Mouse (Mus musculus): ENCODE measurements at regions not wholly inside any gene's neighbourhood (a gene's known extent, or its start where the extent isn't known, plus 50 kb on each side); places are given as distances from the start of the nearest gene placed in this dataset.

DNA sequence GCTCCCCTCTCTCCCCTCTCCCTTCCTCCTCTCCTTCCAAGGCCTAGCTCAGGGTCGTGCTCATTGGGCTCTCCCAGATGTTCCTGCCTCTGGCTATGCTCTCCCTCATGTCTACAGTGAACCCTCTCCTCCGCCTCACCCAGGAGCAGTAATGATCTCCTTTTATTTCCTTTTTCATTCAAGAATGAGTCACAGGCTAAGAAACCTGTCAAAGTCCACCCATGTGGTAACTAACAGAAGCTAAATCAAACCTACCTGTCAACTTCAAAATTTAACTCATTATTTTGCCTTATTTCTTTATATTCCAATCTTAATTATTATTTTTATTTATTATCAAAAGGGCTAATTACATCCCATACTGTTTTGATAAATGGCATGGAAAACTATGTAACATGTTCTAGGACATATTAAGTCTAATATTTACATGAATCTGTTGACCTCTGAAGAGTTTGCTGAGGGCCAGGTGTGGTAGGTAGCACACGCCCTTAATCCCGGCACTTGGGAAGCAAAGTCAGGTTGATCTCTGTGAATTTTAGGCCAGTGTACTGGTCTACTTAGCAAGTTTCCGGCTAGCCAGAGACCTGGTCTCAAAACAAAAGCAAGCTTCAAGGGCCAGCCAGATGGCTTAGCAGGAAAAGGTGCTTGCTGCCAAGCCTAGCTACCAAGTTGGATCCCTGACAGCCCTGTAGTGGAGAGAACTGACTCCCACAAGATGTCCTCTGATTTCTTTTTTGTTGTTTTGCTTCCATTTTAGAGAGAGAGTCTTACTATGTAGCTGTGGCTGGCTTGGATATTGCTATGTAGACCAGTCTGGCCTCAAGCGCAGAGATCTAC is 51.9 kb upstream of the Slc16a1 start:
- no peak overlapping the region for H3K9ac ChIP-seq
- no peaks in the 10 kb centered on the region for H3K27me3 ChIP-seq (replicated peaks)
- no peak for ATAC-seq (ENCODE audit: insufficient read depth, low FRiP score, low read depth)
- WGBS, result 75% methylated on average over 6 of the region's 6 CpGs
- H3K36me3 ChIP-seq, result no peaks in the 10 kb centered on the region
- H3K9me3 ChIP-seq, result no peaks in the 10 kb centered on the region
- peak overlapping the region; percentile 57; the same call in 1 of the 2 replicates for H3K27ac ChIP-seq
- H3K4me3 ChIP-seq (replicated peaks), result no peak overlapping the region
- H3K4me1 ChIP-seq, result no peaks in the 10 kb centered on the region
- no peak overlapping the region for H3K4me2 ChIP-seq

DNA sequence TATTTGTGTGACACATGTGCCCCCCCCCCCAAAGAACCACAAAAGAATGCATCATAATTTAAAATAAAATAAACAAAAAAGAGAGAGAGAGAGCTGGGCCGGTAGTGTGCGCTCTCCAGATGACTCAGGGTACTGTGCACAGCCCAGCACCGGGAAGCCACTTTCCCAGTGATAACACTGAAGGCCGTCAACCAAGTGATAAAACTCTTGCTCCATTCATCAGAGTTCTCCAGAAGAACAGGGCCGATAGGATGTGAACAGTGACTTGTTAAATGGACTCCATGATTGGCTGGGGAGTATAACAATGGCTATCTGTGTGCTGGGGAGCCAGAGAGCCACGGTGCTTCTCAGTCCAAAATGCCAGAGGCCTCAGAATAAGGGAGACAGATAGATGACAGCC is 53.2 kb upstream of the Slc16a1 start:
- ATAC-seq (ENCODE audit: insufficient read depth, low FRiP score, low read depth), result no peak
- H3K4me3 ChIP-seq (replicated peaks), result no peak overlapping the region
- no peak overlapping the region for H3K9ac ChIP-seq
- no peaks in the 10 kb centered on the region for H3K27me3 ChIP-seq (replicated peaks)
- 37% methylated on average over 6 of the region's 6 CpGs for WGBS
- no peaks in the 10 kb centered on the region for H3K36me3 ChIP-seq
- H3K27ac ChIP-seq, result no peak overlapping the region
- no peak overlapping the region for H3K4me2 ChIP-seq
- H3K9me3 ChIP-seq, result no peaks in the 10 kb centered on the region
- H3K4me1 ChIP-seq, result no peaks in the 10 kb centered on the region

DNA sequence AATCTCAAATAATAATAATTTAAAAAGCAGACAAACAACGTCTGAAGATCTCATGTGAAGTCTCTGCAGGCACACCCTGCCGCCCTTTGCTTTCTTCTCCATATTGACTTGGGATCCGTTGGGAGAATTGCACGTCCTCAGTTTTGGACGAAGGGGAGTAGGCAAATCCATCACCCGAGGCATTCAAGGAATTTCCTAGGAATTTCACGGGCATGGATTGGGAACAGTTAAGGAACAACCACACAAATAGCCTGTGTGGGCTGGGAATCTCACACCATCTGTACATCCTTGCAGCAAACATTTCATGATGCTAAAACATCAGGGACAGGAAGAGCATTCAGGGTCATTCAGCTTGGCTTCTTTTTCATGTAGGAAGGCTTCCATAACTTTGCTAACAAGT is 55.2 kb upstream of the Slc16a1 start:
- no peaks in the 10 kb centered on the region for H3K27me3 ChIP-seq (replicated peaks)
- H3K4me3 ChIP-seq (replicated peaks), result no peak overlapping the region
- no peak overlapping the region for H3K9ac ChIP-seq
- no peaks in the 10 kb centered on the region for H3K4me1 ChIP-seq
- H3K4me2 ChIP-seq, result no peak overlapping the region
- no peaks in the 10 kb centered on the region for H3K9me3 ChIP-seq
- WGBS, result 42% methylated on average over 7 of the region's 7 CpGs
- H3K27ac ChIP-seq, result no peak overlapping the region
- H3K36me3 ChIP-seq, result no peaks in the 10 kb centered on the region
- ATAC-seq (ENCODE audit: insufficient read depth, low FRiP score, low read depth), result no peak

DNA sequence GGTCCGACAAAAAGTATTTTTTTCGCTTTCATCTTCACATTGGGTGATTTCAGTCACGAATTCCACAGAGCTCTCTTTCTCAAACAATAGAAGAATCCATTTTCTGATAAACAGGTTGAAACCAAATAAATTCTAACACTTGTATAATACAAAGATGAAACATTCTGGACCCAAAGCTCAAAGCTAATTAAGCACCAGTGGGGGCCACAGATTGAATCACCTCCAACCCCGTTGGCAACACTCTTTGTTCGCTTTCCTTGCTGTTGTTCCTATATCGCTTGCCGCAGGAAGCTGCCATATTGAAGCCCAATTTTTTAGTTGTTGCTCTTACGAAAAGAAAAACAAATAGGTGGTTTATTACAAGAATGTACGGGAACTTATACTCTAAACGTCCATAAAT is 55.9 kb upstream of the Slc16a1 start:
- no peak for ATAC-seq (ENCODE audit: insufficient read depth, low FRiP score, low read depth)
- no peaks in the 10 kb centered on the region for H3K4me1 ChIP-seq
- no peak overlapping the region for H3K4me3 ChIP-seq (replicated peaks)
- H3K9me3 ChIP-seq, result no peaks in the 10 kb centered on the region
- H3K36me3 ChIP-seq, result no peaks in the 10 kb centered on the region
- H3K27me3 ChIP-seq (replicated peaks), result no peaks in the 10 kb centered on the region
- H3K9ac ChIP-seq, result no peak overlapping the region
- no peak overlapping the region for H3K27ac ChIP-seq
- no peak overlapping the region for H3K4me2 ChIP-seq
- WGBS, result 92% methylated on average over 10 of the region's 10 CpGs

DNA sequence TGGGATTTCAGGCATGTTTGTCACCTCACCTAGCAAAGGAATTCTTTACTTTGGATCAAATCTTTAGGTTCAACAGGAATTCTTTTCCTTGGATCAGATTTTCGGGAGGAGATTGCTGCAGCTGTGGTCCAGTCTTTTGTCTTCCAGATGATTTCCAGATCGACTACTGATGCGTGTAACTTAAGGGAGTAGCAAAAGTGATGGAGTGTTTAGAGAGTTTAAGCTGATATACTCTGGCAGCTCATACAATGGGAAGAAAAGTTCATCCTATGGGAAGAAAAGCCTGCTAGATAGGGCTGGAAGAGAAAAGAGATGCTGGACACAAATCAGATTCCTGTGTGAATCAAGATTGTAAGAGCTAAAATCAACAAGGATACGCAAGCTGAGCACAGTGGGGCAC is 59.3 kb upstream of the Slc16a1 start:
- ATAC-seq (ENCODE audit: insufficient read depth, low FRiP score, low read depth), result no peak
- Histone ChIP-seq H3K4me1 (no peaks in the 10 kb centered on the region), H3K9me3 (no peaks in the 10 kb centered on the region), H3K9ac (no peak overlapping the region), H3K4me3 (replicated peaks) (no peak overlapping the region), H3K27ac (no peak overlapping the region), H3K27me3 (replicated peaks) (no peaks in the 10 kb centered on the region), H3K4me2 (no peak overlapping the region), H3K36me3 (no peaks in the 10 kb centered on the region)
- WGBS, result 52% methylated on average over 4 of the region's 4 CpGs

DNA sequence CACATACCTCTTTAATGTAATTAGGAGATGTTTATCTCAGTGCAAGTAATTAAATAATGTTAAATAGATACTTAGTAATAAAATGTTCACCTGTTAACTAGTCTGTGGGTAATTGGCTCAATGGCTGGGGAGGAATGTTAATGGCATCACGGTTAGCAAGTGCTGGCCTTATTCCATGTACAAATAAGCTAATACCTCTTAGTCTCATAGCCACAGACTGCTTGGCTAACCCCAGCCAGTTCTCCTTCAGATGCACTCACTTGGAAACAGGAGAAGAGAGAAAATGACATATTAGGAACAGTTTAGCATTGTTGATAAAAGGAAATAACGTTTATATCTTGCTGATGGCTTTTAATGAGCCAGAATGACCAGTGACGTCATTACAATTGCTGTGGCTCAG is 60.1 kb upstream of the Slc16a1 start:
- Histone ChIP-seq H3K4me1 (no peaks in the 10 kb centered on the region), H3K4me3 (replicated peaks) (no peak overlapping the region), H3K27ac (no peak overlapping the region), H3K27me3 (replicated peaks) (no peaks in the 10 kb centered on the region), H3K36me3 (no peaks in the 10 kb centered on the region), H3K9me3 (no peaks in the 10 kb centered on the region), H3K9ac (no peak overlapping the region), H3K4me2 (no peak overlapping the region)
- ATAC-seq (ENCODE audit: insufficient read depth, low FRiP score, low read depth), result no peak
- WGBS, result 38% methylated on average over 3 of the region's 3 CpGs

DNA sequence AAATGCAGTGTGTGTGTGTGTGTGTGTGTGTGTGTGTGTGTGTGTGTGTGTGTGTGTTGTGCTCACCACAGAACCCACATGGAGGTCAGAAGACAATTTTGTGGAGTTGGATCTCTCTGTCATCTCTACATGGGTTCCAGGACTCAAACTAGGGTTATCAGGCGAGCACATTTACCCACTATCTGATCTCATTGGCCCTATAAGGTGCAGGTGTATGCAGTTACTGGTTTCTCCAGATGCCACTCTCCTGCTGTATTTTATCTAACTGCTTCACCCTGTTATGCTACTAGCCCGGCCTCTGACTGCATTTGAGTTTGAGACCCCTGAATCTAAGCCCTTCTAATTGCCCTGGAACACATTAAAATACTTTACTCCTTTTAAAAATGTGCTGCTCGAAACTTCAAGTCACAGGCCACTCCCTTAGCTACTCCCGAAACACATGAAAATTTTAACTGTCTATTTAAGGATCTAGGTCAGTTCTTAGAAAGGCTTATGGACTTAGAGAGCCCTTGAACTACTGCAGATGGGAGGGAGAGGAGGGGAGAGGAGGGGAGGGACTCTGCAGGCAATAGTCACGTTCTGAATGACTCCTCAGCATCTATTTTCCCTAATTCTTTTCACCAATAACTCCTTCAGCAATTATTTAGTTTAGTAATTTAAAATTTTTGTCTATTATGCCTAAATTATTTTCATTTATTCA is 61.1 kb upstream of the Slc16a1 start:
- no peaks in the 10 kb centered on the region for H3K4me1 ChIP-seq
- WGBS, result 49% methylated on average over 5 of the region's 5 CpGs
- no peak overlapping the region for H3K27ac ChIP-seq
- H3K9me3 ChIP-seq, result no peaks in the 10 kb centered on the region
- no peak overlapping the region for H3K4me3 ChIP-seq (replicated peaks)
- ATAC-seq (ENCODE audit: insufficient read depth, low FRiP score, low read depth), result no peak
- no peak overlapping the region for H3K4me2 ChIP-seq
- H3K9ac ChIP-seq, result no peak overlapping the region
- H3K27me3 ChIP-seq (replicated peaks), result no peaks in the 10 kb centered on the region
- H3K36me3 ChIP-seq, result no peaks in the 10 kb centered on the region

DNA sequence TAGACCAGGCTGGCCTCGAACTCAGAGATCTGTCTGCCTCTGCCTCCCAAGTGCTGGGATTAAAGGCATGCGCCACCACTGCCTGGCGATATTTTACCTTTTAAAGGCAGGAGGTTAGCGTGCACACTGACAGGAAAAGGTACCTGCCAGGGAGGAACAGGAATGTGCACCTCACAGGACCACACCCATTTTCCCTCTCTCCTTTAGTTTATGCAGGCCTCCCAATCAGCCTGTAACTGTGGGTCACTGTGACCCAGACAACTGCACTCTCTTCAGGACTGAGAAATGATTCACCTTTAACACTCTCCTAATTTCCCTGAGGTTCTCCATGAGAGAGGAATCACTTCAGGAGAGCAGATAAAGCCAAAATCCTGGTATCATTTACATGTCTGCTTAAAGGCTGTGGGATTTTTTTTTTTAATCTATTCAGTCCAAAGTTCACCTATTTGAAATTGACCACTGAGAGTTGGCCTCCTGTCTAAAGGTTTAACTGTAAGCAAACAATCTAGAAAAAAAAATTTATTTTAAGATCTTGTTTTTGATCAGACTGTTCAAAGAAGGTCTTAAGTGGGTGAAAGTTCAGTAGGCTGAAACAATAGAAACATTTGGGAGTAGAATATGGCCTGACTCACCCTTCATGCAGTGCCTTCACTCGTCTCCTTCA is 61.7 kb upstream of the Lrig2 start:
- 82% methylated on average over 5 of the region's 5 CpGs for WGBS
- ATAC-seq (ENCODE audit: insufficient read depth, low FRiP score, low read depth), result no peak
- H3K9me3 ChIP-seq, result no peaks in the 10 kb centered on the region
- no peak overlapping the region for H3K4me2 ChIP-seq
- no peak overlapping the region for H3K9ac ChIP-seq
- H3K27ac ChIP-seq, result no peak overlapping the region
- H3K27me3 ChIP-seq (replicated peaks), result no peaks in the 10 kb centered on the region
- H3K4me1 ChIP-seq, result no peaks in the 10 kb centered on the region
- no peaks in the 10 kb centered on the region for H3K36me3 ChIP-seq
- H3K4me3 ChIP-seq (replicated peaks), result no peak overlapping the region

DNA sequence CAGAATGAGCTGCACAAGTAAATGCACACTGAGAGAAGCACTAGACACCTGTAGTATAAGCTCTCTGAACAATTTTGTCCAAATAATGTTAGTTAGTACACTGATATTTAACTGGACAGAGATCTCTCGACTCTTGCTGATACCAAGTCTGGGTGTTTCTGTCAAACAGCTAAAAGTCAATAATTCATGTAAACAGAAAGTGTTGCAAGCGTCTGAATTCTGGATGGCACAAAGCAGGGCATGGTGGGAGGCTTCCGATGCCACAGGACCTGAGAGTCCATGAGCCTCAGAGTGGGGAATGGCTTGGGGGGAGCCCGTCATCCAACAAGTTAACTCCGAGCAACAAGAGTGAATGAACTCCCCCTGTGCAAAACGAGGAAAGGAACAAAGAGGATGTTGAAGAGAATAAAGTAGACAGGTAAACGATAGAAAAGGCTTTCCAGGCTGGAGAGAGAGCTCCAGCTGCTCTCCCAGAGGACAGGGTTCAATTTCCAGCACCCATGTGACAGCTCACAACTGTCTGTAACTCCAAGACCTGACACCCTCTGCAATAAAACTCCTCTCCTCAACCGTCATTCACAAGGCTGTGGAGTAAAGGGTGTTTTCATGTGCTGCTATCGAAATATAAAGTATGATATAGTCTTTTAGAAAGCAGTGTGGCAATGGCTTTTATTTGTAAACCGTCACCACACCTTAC is 60.4 kb upstream of the Lrig2 start:
- no peak for ATAC-seq (ENCODE audit: insufficient read depth, low FRiP score, low read depth)
- no peak overlapping the region for H3K4me3 ChIP-seq (replicated peaks)
- no peaks in the 10 kb centered on the region for H3K9me3 ChIP-seq
- no peak overlapping the region for H3K9ac ChIP-seq
- H3K27me3 ChIP-seq (replicated peaks), result no peaks in the 10 kb centered on the region
- H3K4me1 ChIP-seq, result no peaks in the 10 kb centered on the region
- H3K27ac ChIP-seq, result no peak overlapping the region
- H3K36me3 ChIP-seq, result no peaks in the 10 kb centered on the region
- H3K4me2 ChIP-seq, result no peak overlapping the region
- WGBS, result 50% methylated on average over 10 of the region's 10 CpGs

DNA sequence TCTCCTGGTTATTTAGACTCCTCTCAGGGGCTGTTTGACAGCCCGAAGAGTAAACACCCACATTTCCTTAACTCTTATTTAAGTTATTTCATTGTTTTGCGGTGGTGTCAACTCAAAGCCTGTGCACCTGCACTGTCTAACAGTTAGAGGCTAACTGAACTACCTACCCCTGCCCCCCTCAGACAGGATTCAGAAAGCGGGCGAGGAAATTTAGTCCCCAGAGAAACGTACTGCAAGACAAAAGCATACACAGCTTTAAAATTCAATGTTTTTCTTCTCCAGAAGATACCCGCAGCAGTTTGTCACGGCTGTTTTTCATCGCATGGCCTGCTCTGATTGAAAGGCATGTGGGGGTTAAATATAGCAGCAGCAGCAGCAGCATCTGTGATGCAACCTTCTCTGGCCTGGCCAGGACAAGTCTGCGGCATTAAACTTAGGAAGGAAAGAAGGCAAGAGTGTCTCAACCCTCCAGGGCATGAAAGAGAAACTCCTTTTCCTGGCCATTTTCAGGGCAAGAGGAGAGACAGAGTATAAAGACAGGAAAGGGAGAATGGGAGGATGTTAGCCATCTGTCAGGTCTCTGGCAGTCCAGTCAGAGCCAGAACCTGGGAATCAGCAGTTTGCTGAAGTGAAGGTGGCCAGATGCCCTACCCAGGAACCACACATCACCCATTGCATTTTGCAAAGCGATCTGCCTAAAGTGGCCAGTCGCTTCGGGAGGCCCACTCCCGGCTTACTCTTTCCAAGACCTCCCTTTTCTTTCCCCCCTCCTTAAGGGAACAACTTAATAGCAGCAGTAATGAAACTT is 53.9 kb upstream of the Lrig2 start:
- H3K4me2 ChIP-seq, result no peak overlapping the region
- H3K9ac ChIP-seq, result no peak overlapping the region

DNA sequence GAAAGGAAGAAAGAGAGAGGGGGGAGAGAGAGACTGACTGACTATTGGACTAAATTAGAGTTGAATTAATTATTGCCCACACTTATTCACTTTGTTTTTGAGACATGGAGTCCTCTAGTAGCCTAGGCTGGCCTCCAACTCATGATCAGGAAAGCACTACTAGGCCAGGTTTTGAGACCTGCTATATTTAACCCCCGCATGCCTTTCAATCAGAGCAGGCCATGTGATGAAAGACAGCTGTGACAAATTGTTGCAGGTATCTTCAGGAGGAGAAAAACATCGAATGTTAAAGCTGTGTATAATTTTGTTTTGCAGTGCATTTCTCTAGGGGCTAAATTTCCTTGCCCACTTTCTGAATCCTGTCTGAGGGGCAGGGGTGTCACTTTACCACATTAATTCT is 53.1 kb upstream of the Lrig2 start:
- Histone ChIP-seq H3K27me3 (replicated peaks) (no peaks in the 10 kb centered on the region), H3K4me2 (no peak overlapping the region), H3K4me1 (no peaks in the 10 kb centered on the region), H3K9me3 (no peaks in the 10 kb centered on the region), H3K9ac (no peak overlapping the region), H3K4me3 (replicated peaks) (no peak overlapping the region), H3K27ac (no peak overlapping the region), H3K36me3 (no peaks in the 10 kb centered on the region)
- 73% methylated on average over 2 of the region's 2 CpGs for WGBS
- ATAC-seq (ENCODE audit: insufficient read depth, low FRiP score, low read depth), result no peak

More for the DNA sequence above, 53.9 kb upstream of the Lrig2 start:
- Histone ChIP-seq H3K36me3 (no peaks in the 10 kb centered on the region), H3K9me3 (no peaks in the 10 kb centered on the region), H3K27ac (no peak overlapping the region), H3K27me3 (replicated peaks) (no peaks in the 10 kb centered on the region), H3K4me1 (no peaks in the 10 kb centered on the region), H3K4me3 (replicated peaks) (no peak overlapping the region)
- 40% methylated on average over 13 of the region's 13 CpGs for WGBS
- ATAC-seq (ENCODE audit: insufficient read depth, low FRiP score, low read depth), result no peak
